In the genomic region with DNA sequence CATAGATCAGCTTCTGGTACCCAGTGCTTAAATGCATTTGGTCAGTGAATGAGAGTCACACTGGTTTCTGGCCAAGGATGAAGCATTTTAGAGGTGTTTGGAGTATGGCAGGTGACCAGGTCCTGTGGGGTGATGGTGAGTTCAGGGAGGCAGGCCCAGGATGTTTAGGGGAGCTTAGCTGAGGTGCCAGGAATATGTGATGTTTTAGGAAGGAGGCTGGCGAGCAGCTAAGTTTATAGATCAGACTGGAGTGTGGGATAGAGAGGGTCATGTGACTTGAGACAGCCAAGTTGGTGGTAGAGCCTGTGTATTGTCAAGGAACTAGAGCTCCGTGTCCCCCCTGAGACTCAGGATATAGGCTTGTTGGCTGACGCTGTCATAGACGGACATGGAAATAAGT, we compare ENCODE assay signal across 8 mouse cellular contexts. TPM values are rescaled to one million over a fixed set of nuclear protein-coding genes. Genes with fewer than 3 reads are reported as not detected.
DNase-seq lines count a peak whose midpoint lies in the region; ATAC-seq lines count a peak whose summit lies in the region.

No protein-coding gene starts in this region.

- no peaks in the 10 kb centered on the region; the same call in 1 of the 2 replicates for H3K36me3 ChIP-seq in kidney, embryonic 16.5 days (ENCODE audit: insufficient read depth, low read length)
- no peaks in the 10 kb centered on the region for H3K36me3 ChIP-seq in hindbrain, embryonic 15.5 days
- no peaks in the 10 kb centered on the region for H3K36me3 ChIP-seq in midbrain, embryonic 15.5 days (replicated peaks)

- no peak for ATAC-seq in kidney, embryonic 16.5 days (ENCODE audit: low FRiP score, low TSS enrichment)
- no peak for ATAC-seq in hindbrain, embryonic 15.5 days (ENCODE audit: low FRiP score, low read depth)
- ATAC-seq in midbrain, embryonic 15.5 days (replicated peaks), result no peak

- peak overlapping the region; percentile 68 for H3K4me2 ChIP-seq in kidney, embryonic 16.5 days (replicated peaks; ENCODE audit: low read depth, low read length)
- H3K4me2 ChIP-seq in hindbrain, embryonic 15.5 days, result peak overlapping the region; percentile 72
- peak overlapping the region; percentile 67 for H3K4me2 ChIP-seq in midbrain, embryonic 15.5 days

- no peak overlapping the region for H3K27ac ChIP-seq in kidney, embryonic 16.5 days (ENCODE audit: low read length)
- no peak overlapping the region for H3K27ac ChIP-seq in brown adipose tissue, adult 24 weeks (replicated peaks; ENCODE audit: low read depth, low read length)
- H3K27ac ChIP-seq in hindbrain, embryonic 15.5 days (replicated peaks), result no peak overlapping the region
- H3K27ac ChIP-seq in midbrain, embryonic 15.5 days, result no peak overlapping the region

- WGBS in kidney, embryonic 16.5 days, result 65% methylated on average over 4 of the region's 4 CpGs
- WGBS in hindbrain, embryonic 15.5 days, result 37% methylated on average over 4 of the region's 4 CpGs
- WGBS in midbrain, embryonic 15.5 days, result 43% methylated on average over 4 of the region's 4 CpGs

- no peaks in the 10 kb centered on the region for H3K27me3 ChIP-seq in kidney, embryonic 16.5 days (ENCODE audit: insufficient read depth, low read length)
- H3K27me3 ChIP-seq in hindbrain, embryonic 15.5 days, result no peaks in the 10 kb centered on the region
- no peaks in the 10 kb centered on the region for H3K27me3 ChIP-seq in midbrain, embryonic 15.5 days (replicated peaks)

- H3K9me3 ChIP-seq in kidney, embryonic 16.5 days (ENCODE audit: low read length), result no peaks in the 10 kb centered on the region
- H3K9me3 ChIP-seq in hindbrain, embryonic 15.5 days, result no peaks in the 10 kb centered on the region
- no peaks in the 10 kb centered on the region for H3K9me3 ChIP-seq in midbrain, embryonic 15.5 days

- H3K4me3 ChIP-seq in kidney, embryonic 16.5 days (ENCODE audit: low read length), result peak overlapping the region; percentile 91
- peak overlapping the region; percentile 92 for H3K4me3 ChIP-seq in brown adipose tissue, adult 24 weeks (ENCODE audit: insufficient read depth, low read depth, low read length)
- peak overlapping the region; percentile 94 for H3K4me3 ChIP-seq in hindbrain, embryonic 15.5 days
- peak overlapping the region; percentile 75 for H3K4me3 ChIP-seq in midbrain, embryonic 15.5 days

- DNase-seq in kidney, postnatal 36 days, result no peak
- DNase-seq in adrenal gland, adult 8-10 months, result no peak
- DNase-seq in right cerebral cortex, postnatal 14 days, result no peak
- DNase-seq in kidney, postnatal 14 days, result no peak

- peaks cover 30% of the 10 kb centered on the region for H3K4me1 ChIP-seq in kidney, embryonic 16.5 days (ENCODE audit: insufficient read depth, low read length)
- H3K4me1 ChIP-seq in brown adipose tissue, adult 24 weeks (ENCODE audit: control insufficient read depth, insufficient read depth, insufficient read length, low read length), result peaks cover 37% of the 10 kb centered on the region
- H3K4me1 ChIP-seq in hindbrain, embryonic 15.5 days (replicated peaks), result peaks cover 56% of the 10 kb centered on the region
- peaks cover 51% of the 10 kb centered on the region for H3K4me1 ChIP-seq in midbrain, embryonic 15.5 days

- peak overlapping the region; percentile 91 for H3K9ac ChIP-seq in kidney, embryonic 16.5 days (replicated peaks; ENCODE audit: low read length)
- peak overlapping the region; percentile 88 for H3K9ac ChIP-seq in hindbrain, embryonic 15.5 days
- peak overlapping the region; percentile 63 for H3K9ac ChIP-seq in midbrain, embryonic 15.5 days

RNA-seq across cellular contexts. Expression of a gene that starts 1.4 kb away (rescaled TPM):
- polyA plus RNA-seq in kidney, embryonic 16.5 days (2015; fragmentation: Nextera tagmentation; extraction: Ambion mirVana), result 5.8 and 10.7 TPM in 2 replicates
- polyA plus RNA-seq in brown adipose tissue, adult 24 weeks (2012; ENCODE audit: insufficient read depth, insufficient read length, missing spikeins), result 20.9 and 29.4 TPM in 2 replicates
- 19.1 and 20.1 TPM in 2 replicates for polyA plus RNA-seq in hindbrain, embryonic 15.5 days (2015; fragmentation: Nextera tagmentation; extraction: Ambion mirVana)
- 18.7 and 19.2 TPM in 2 replicates for polyA plus RNA-seq in midbrain, embryonic 15.5 days (2015; fragmentation: Nextera tagmentation; extraction: Ambion mirVana)
- total RNA-seq in adrenal gland, adult 8-10 months (2022), result 10 to 100 TPM; 58.8 to 70.3 (median 60.6) TPM
